Mouse (Mus musculus): ENCODE data around the gene Polr3h. TPM values are rescaled to one million over a fixed set of nuclear protein-coding genes. Genes with fewer than 3 reads are reported as not detected.

Polr3h gene
- polyA plus RNA-seq, 1 experiment from 2014 or later = 110 TPM

- WGBS = 55% methylated on average over 5 of the region's 5 CpGs
- Histone ChIP-seq H3K4me2 (ENCODE audit: low read length) (no peak overlapping the region), H3K4me1 (ENCODE audit: control insufficient read depth, insufficient read depth, low read length) (peaks cover 4% of the 10 kb centered on the region; the same call in 1 of the 2 replicates), H3K9me3 (replicated peaks; ENCODE audit: control insufficient read depth, low read length) (no peaks in the 10 kb centered on the region), H3K36me3 (ENCODE audit: control insufficient read depth, insufficient read depth, low read length) (no peaks in the 10 kb centered on the region), H3K27ac (ENCODE audit: low read depth, low read length) (no peak overlapping the region; the same call in 1 of the 2 replicates), H3K27me3 (replicated peaks; ENCODE audit: control insufficient read depth, insufficient read depth, low read length) (no peaks in the 10 kb centered on the region), H3K9ac (ENCODE audit: low read length) (no peak overlapping the region), H3K4me3 (ENCODE audit: low read depth, low read length) (no peak overlapping the region)
- ATAC-seq (peak; percentile 59; the same call in 1 of the 2 replicates), DNase-seq (ENCODE audit: low spot score) (peak; percentile 75)
Measured at GRCm38 (mm10) chr15:81839634-81840033, 86.4 kb downstream of the Polr3h start.

- Histone ChIP-seq H3K4me2 (ENCODE audit: low read length) (no peak overlapping the region), H3K4me3 (ENCODE audit: low read depth, low read length) (no peak overlapping the region), H3K27ac (ENCODE audit: low read depth, low read length) (no peak overlapping the region), H3K4me1 (ENCODE audit: control insufficient read depth, insufficient read depth, low read length) (peaks cover 4% of the 10 kb centered on the region; the same call in 1 of the 2 replicates), H3K36me3 (ENCODE audit: control insufficient read depth, insufficient read depth, low read length) (no peaks in the 10 kb centered on the region), H3K9ac (ENCODE audit: low read length) (no peak overlapping the region), H3K27me3 (replicated peaks; ENCODE audit: control insufficient read depth, insufficient read depth, low read length) (no peaks in the 10 kb centered on the region), H3K9me3 (replicated peaks; ENCODE audit: control insufficient read depth, low read length) (no peaks in the 10 kb centered on the region)
- DNase-seq (ENCODE audit: low spot score) (peak; percentile 19), ATAC-seq (no peak)
- WGBS = 50% methylated on average over 14 of the region's 14 CpGs
Measured at GRCm38 (mm10) chr15:81838554-81839235, 87.3 kb downstream of the Polr3h start.

Other genes with a start within 250 kb of the Polr3h start
- 17.0 and 19.8 TPM in 2 replicates for gene Chadl, start 229.0 kb downstream of the Polr3h start, polyA plus RNA-seq (2014; fragmentation: Nextera tagmentation; extraction: Ambion mirVana)
- 49.9 and 65.9 TPM in 2 replicates for gene Zc3h7b, start 181.2 kb downstream of the Polr3h start, polyA plus RNA-seq (2014; fragmentation: Nextera tagmentation; extraction: Ambion mirVana)
- gene Rangap1, start 180.7 kb downstream of the Polr3h start, polyA plus RNA-seq (2014; fragmentation: Nextera tagmentation; extraction: Ambion mirVana) = 108 and 118 TPM in 2 replicates
- gene Tef, start 123.8 kb downstream of the Polr3h start, polyA plus RNA-seq (2014; fragmentation: Nextera tagmentation; extraction: Ambion mirVana) = 15.1 and 18.1 TPM in 2 replicates
- 11.1 and 17.0 TPM in 2 replicates for gene Tob2, start 67.4 kb downstream of the Polr3h start, polyA plus RNA-seq (2014; fragmentation: Nextera tagmentation; extraction: Ambion mirVana)
- 153 and 202 TPM in 2 replicates for gene Phf5a, start 54.3 kb downstream of the Polr3h start, polyA plus RNA-seq (2014; fragmentation: Nextera tagmentation; extraction: Ambion mirVana)
- 204 and 231 TPM in 2 replicates for gene Aco2, start 53.9 kb downstream of the Polr3h start, polyA plus RNA-seq (2014; fragmentation: Nextera tagmentation; extraction: Ambion mirVana)
- gene Csdc2, start 10.5 kb upstream of the Polr3h start, polyA plus RNA-seq (2014; fragmentation: Nextera tagmentation; extraction: Ambion mirVana) = 72.8 and 110 TPM in 2 replicates
- 92.6 and 93.3 TPM in 2 replicates for gene Pmm1, start 34.7 kb upstream of the Polr3h start, polyA plus RNA-seq (2014; fragmentation: Nextera tagmentation; extraction: Ambion mirVana)
- gene 1700029P11Rik, start 54.3 kb upstream of the Polr3h start, polyA plus RNA-seq (2014; fragmentation: Nextera tagmentation; extraction: Ambion mirVana) = not detected in 2 replicates
- gene Xrcc6, start 61.6 kb upstream of the Polr3h start, polyA plus RNA-seq (2014; fragmentation: Nextera tagmentation; extraction: Ambion mirVana) = 55.4 and 56.9 TPM in 2 replicates
- gene Desi1, start 107.6 kb upstream of the Polr3h start, polyA plus RNA-seq (2014; fragmentation: Nextera tagmentation; extraction: Ambion mirVana) = 33.4 and 39.5 TPM in 2 replicates
- gene Snu13, start 121.4 kb upstream of the Polr3h start, polyA plus RNA-seq (2014; fragmentation: Nextera tagmentation; extraction: Ambion mirVana) = 295 and 348 TPM in 2 replicates
- gene 4930407I10Rik, start 132.9 kb upstream of the Polr3h start, polyA plus RNA-seq (2014; fragmentation: Nextera tagmentation; extraction: Ambion mirVana) = not detected in 2 replicates
- gene Mei1, start 143.8 kb upstream of the Polr3h start, polyA plus RNA-seq (2014; fragmentation: Nextera tagmentation; extraction: Ambion mirVana) = not detected in 2 replicates
- 12.8 and 15.5 TPM in 2 replicates for gene Ccdc134, start 201.7 kb upstream of the Polr3h start, polyA plus RNA-seq (2014; fragmentation: Nextera tagmentation; extraction: Ambion mirVana)
- 99.6 and 139 TPM in 2 replicates for gene Srebf2, start 220.9 kb upstream of the Polr3h start, polyA plus RNA-seq (2014; fragmentation: Nextera tagmentation; extraction: Ambion mirVana)